ENCODE assay signal across 32 mouse cellular contexts in genomic region chr4:74981491-74981890, GRCm38 (mm10).
"Had no signal": no experiment of that assay in that cellular context is flagged by ENCODE, and none has a peak within 500 bp of the region (broad histone marks: within the 10 kb centered on the region; RNA-seq: fewer than 3 reads in every experiment).

No protein-coding gene starts in this region.

- H3K36me3 ChIP-seq: heart, embryonic 10.5 days; heart, embryonic 12.5 days; heart, embryonic 13.5 days; heart, embryonic 15.5 days; hindbrain, embryonic 10.5 days; hindbrain, embryonic 12.5 days; hindbrain, embryonic 13.5 days; hindbrain, embryonic 15.5 days; intestine, embryonic 15.5 days; kidney, embryonic 15.5 days had no signal

- H3K27ac ChIP-seq: heart, embryonic 10.5 days; heart, embryonic 13.5 days; heart, embryonic 15.5 days; hindbrain, embryonic 10.5 days; hindbrain, embryonic 12.5 days; hindbrain, embryonic 13.5 days; hindbrain, embryonic 14.5 days; hindbrain, embryonic 15.5 days; hindbrain, postnatal 0 days; intestine, embryonic 15.5 days; kidney, embryonic 15.5 days; kidney, postnatal 0 days; layer of hippocampus, adult 2 months had no signal

- H3K27me3 ChIP-seq: heart, embryonic 12.5 days; heart, embryonic 13.5 days; heart, embryonic 15.5 days; hindbrain, embryonic 12.5 days; hindbrain, embryonic 13.5 days; hindbrain, embryonic 15.5 days; intestine, embryonic 15.5 days; kidney, embryonic 15.5 days had no signal

- DNase-seq: heart, postnatal 36 days; kidney, adult 11 months; kidney, adult 18-20 months; kidney, adult 2 months; kidney, adult 8-10 months; kidney, adult 9 months; kidney, postnatal 10 days; kidney, postnatal 14 days; kidney, postnatal 25 days; kidney, postnatal 36 days; kidney, postnatal 4 days; layer of hippocampus, adult 9-11 months; layer of hippocampus, postnatal 36 days had no signal

- ATAC-seq: hindbrain, embryonic 16.5 days; hindbrain, postnatal 0 days; inflammation-experienced regulatory T-cells, adult 6 months; intestine, embryonic 15.5 days; intestine, embryonic 16.5 days; intestine, postnatal 0 days had no signal

- H3K9ac ChIP-seq: heart, embryonic 12.5 days; heart, embryonic 13.5 days; heart, embryonic 15.5 days; hindbrain, embryonic 12.5 days; hindbrain, embryonic 13.5 days; hindbrain, embryonic 14.5 days; hindbrain, embryonic 15.5 days; intestine, embryonic 15.5 days; kidney, embryonic 15.5 days had no signal

- H3K4me1 ChIP-seq: heart, embryonic 10.5 days; heart, embryonic 12.5 days; heart, embryonic 13.5 days; heart, embryonic 15.5 days; hindbrain, embryonic 10.5 days; hindbrain, embryonic 12.5 days; hindbrain, embryonic 13.5 days; hindbrain, embryonic 15.5 days; intestine, embryonic 15.5 days; kidney, embryonic 15.5 days had no signal

- H3K9me3 ChIP-seq: heart, embryonic 10.5 days; heart, embryonic 12.5 days; heart, embryonic 13.5 days; heart, embryonic 15.5 days; hindbrain, embryonic 10.5 days; hindbrain, embryonic 12.5 days; hindbrain, embryonic 13.5 days; hindbrain, embryonic 15.5 days; intestine, embryonic 15.5 days; kidney, embryonic 15.5 days had no signal

- H3K4me2 ChIP-seq: heart, embryonic 11.5 days; heart, embryonic 12.5 days; heart, embryonic 13.5 days; heart, embryonic 15.5 days; hindbrain, embryonic 12.5 days; hindbrain, embryonic 13.5 days; hindbrain, embryonic 14.5 days; hindbrain, embryonic 15.5 days; intestine, embryonic 15.5 days; kidney, embryonic 15.5 days had no signal

- H3K4me3 ChIP-seq: heart, embryonic 10.5 days; heart, embryonic 12.5 days; heart, embryonic 13.5 days; heart, embryonic 15.5 days; hindbrain, embryonic 10.5 days; hindbrain, embryonic 12.5 days; hindbrain, embryonic 13.5 days; hindbrain, embryonic 15.5 days; intestine, embryonic 15.5 days; kidney, embryonic 15.5 days; layer of hippocampus, adult 2 months had no signal
